8 mouse cellular contexts compared by ENCODE assay signal in the genomic region with DNA sequence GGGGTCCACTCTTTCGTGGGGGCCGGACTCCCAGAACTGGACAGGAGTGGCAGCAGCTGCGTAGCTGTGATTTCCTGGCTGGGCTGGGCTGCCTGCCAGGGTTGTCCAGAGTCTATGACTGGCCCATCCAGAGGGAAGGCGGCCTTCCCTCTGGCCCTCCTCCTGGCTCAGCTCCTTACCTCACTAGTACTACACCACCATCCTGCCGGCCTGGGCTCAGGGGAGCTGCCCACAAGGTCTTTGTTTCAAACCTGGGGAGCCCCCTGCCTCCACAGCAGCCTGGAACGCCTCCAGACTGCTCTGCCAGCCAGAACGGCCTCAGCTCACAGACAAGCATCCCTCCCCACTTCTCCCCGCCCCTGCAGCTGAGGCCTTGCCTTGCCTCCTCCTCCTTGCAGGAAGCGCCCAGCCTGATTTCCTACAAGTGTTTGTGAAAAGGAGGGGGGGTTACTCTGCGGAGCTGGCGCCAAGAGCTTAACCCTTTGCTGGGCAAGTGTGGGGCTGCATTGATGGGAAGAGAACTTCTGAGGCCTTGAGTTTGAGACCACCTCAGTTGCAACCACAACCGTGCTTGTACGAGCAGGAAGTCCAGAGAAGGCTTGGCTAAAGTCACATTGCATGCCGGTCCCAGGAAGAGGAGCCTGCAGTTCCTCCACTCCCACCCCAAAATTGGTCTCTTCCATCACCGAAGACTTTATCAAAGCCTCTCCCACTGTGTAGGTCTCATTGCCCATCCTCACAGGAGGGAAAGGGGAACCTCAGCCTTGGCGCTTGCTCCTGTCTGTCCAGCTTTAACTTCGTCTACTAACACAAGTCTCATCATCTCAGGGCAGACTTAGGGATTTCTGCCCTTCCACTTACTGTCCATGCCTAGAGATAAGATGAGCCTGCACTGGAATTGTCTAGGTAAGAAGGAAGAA. TPM values are rescaled to one million over a fixed set of nuclear protein-coding genes. Genes with fewer than 3 reads are reported as not detected.
A peak's percentile ranks its signal among the peaks of the same experiment; 100 is the strongest.
DNase-seq lines count a peak whose midpoint lies in the region; ATAC-seq lines count a peak whose summit lies in the region.

A gene (minus strand): TSS at position 315 of the 920 bp plus-strand sequence.

- H3K4me2 ChIP-seq in intestine, embryonic 15.5 days (replicated peaks) = peak within 1 kb of the TSS; percentile 59

- ATAC-seq in intestine, embryonic 15.5 days = peak; percentile 90

- H3K9me3 ChIP-seq in intestine, embryonic 15.5 days = no peaks in the 10 kb centered on the region

- WGBS in intestine, embryonic 15.5 days = 6% methylated on average over 17 of the region's 17 CpGs

- peak within 1 kb of the TSS; percentile 86 for H3K27ac ChIP-seq in intestine, embryonic 15.5 days

- H3K4me3 ChIP-seq in intestine, embryonic 15.5 days (replicated peaks) = peak within 1 kb of the TSS; percentile 35

- peak; percentile 52 for DNase-seq in ZHBTc4 (ENCODE audit: low read depth, low spot score)
- DNase-seq in embryo, embryonic 9.5 days (ENCODE audit: extremely low spot score) = peak; percentile 85
- DNase-seq in gastrocnemius, postnatal 36 days = peak; percentile 88 to 91
- peak; percentile 60 to 72 for DNase-seq in left cerebral cortex, postnatal 36 days (ENCODE audit: low spot score in 2 of 2)
- peak; percentile 77 for DNase-seq in mesoderm, embryonic 11.5 days (ENCODE audit: low read depth, low spot score)
- DNase-seq in right cerebral cortex, postnatal 4 days = peak; percentile 78
- peak; percentile 80 for DNase-seq in yolk sac, embryonic 10.5 days (ENCODE audit: low spot score)

- H3K27me3 ChIP-seq in intestine, embryonic 15.5 days (replicated peaks) = no peaks in the 10 kb centered on the region

- H3K9ac ChIP-seq in intestine, embryonic 15.5 days = peak within 1 kb of the TSS; percentile 44

- peaks cover 57% of the 10 kb centered on the region for H3K4me1 ChIP-seq in intestine, embryonic 15.5 days (replicated peaks)

- no peaks in the 10 kb centered on the region for H3K36me3 ChIP-seq in intestine, embryonic 15.5 days

- intact Hi-C loops in gastrocnemius, postnatal 36 days (cut with DNase I) = no loop called here
- intact Hi-C loops in left cerebral cortex, postnatal 36 days (cut with DNase I) = no loop called here

RNA-seq across cellular contexts. Expression of the gene that starts here (rescaled TPM):
- 1 to 10 TPM; 1.4 to 1.5 TPM for total RNA-seq in gastrocnemius, postnatal 36 days (2021)
- 5.6 and 6.5 TPM in 2 replicates for polyA plus RNA-seq in intestine, embryonic 15.5 days (2015; fragmentation: Nextera tagmentation; extraction: Ambion mirVana)
- total RNA-seq in left cerebral cortex, postnatal 36 days (2021) = 1 to 10 TPM; 2.5 to 4.4 TPM

Comparison
In these comparisons a context has a peak if more than half of its experiments do, and no peak if none do; other contexts are left out.
1. Peak in every context shown above with its lines: DNase-seq, ATAC-seq, H3K4me3 ChIP-seq and H3K27ac ChIP-seq.